Mouse (Mus musculus) neural tube, embryonic 15.5 days (tissue): ENCODE results near the gene Phldb2. TPM values are rescaled to one million over a fixed set of nuclear protein-coding genes. Genes with fewer than 3 reads are reported as not detected.
A peak's percentile ranks its signal among the peaks of the same experiment; 100 is the strongest.

ENCODE experiments used
- ATAC-seq: fragments of 200-750 bp; cut with Nextera tagmentation; 2 replicates; pipeline ENCODE4 v1.8.0; 2017; ENCODE audit warnings: mild to moderate bottlenecking, moderate TSS enrichment, moderate library complexity; ENCODE audit not compliant: low FRiP score
- H3K27ac ChIP-seq: fragments of 300-500 bp; sonication (generic); replicated peaks from 2 replicates; pipeline ENCODE4 v1.5.1; 2015; ENCODE audit warnings: mild to moderate bottlenecking, inconsistent platforms
- H3K27me3 ChIP-seq: fragments of 300-500 bp; sonication (generic); replicated peaks from 2 replicates; pipeline ENCODE4 v1.6.1; 2015; ENCODE audit warnings: inconsistent platforms
- H3K36me3 ChIP-seq: fragments of 300-500 bp; sonication (generic); 2 replicates; pipeline ENCODE4 v1.6.1; 2015; ENCODE audit warnings: inconsistent platforms
- H3K4me1 ChIP-seq: fragments of 300-500 bp; sonication (generic); 2 replicates; pipeline ENCODE4 v1.6.1; 2015; ENCODE audit warnings: inconsistent platforms
- H3K4me2 ChIP-seq: fragments of 300-500 bp; sonication (generic); 2 replicates; pipeline ENCODE4 v1.6.1; 2015; ENCODE audit warnings: inconsistent platforms, mild to moderate bottlenecking, moderate library complexity
- H3K4me3 ChIP-seq: fragments of 300-500 bp; sonication (generic); replicated peaks from 2 replicates; pipeline ENCODE4 v1.5.1; 2015; ENCODE audit warnings: mild to moderate bottlenecking, inconsistent platforms
- H3K9ac ChIP-seq: fragments of 300-500 bp; sonication (generic); replicated peaks from 2 replicates; pipeline ENCODE4 v1.6.1; 2015; ENCODE audit warnings: mild to moderate bottlenecking, inconsistent platforms
- H3K9me3 ChIP-seq: fragments of 300-500 bp; sonication (generic); replicated peaks from 2 replicates; pipeline ENCODE4 v1.6.1; 2016; ENCODE audit warnings: inconsistent platforms
- WGBS: fragments of 180-500 bp; shearing (Covaris S2); methylation state at CpG from one replicate; pipeline ENCODE4 v1.1.7; 2015; ENCODE audit warnings: mixed read lengths; 5-methylcytosine and 5-hydroxymethylcytosine counted together
- polyA plus RNA-seq: library from polyadenylated mRNA; unstranded; fragments of >200 nt; fragmentation: Nextera tagmentation; extraction: Ambion mirVana; gene quantifications from 2 replicates; pipeline ENCODE4 v1.2.1, GENCODE M21; 2015

Gene Phldb2
- polyA plus RNA-seq, 1 experiment from 2014 or later: 7.2 TPM

GRCm38 (mm10) chr16:45714489-45715150, 238.8 kb downstream of the Phldb2 start:
- 89% methylated on average over 5 of the region's 5 CpGs for WGBS
- H3K4me3 ChIP-seq: no peak overlapping the region
- H3K36me3 ChIP-seq: peaks cover 56% of the 10 kb centered on the region
- no peak overlapping the region for H3K9ac ChIP-seq
- no peak overlapping the region for H3K4me2 ChIP-seq
- no peaks in the 10 kb centered on the region for H3K9me3 ChIP-seq
- no peaks in the 10 kb centered on the region for H3K27me3 ChIP-seq
- H3K27ac ChIP-seq: no peak overlapping the region; the same call in 1 of the 2 replicates
- no peak for ATAC-seq
- H3K4me1 ChIP-seq: peaks cover 12% of the 10 kb centered on the region

DNA sequence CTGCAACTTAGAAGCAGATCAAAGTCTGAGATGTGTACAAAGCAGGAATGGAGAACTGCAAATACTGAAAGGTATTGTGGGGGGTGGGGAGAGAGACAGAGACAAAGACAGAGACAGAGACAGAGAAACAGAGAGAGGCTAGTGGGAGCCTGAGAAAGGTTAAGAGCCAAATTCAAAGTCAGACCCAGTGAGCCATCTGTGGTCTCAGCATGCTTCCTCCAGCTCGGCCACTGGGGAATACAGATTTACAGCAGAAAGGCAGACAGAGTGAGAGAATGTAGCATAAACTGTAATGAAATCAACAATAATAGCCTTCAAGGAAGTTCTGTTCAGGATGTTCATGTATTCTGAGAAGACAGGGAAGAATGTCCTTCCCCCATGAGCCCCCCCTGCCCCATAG, 239.5 kb downstream of the Phldb2 start:
- H3K27ac ChIP-seq: no peak overlapping the region
- H3K9me3 ChIP-seq: no peaks in the 10 kb centered on the region
- peaks cover 8% of the 10 kb centered on the region for H3K4me1 ChIP-seq
- peaks cover 50% of the 10 kb centered on the region for H3K36me3 ChIP-seq
- H3K4me2 ChIP-seq: no peak overlapping the region
- 43% methylated on average over 1 of the region's 1 CpGs for WGBS
- ATAC-seq: no peak
- H3K27me3 ChIP-seq: no peaks in the 10 kb centered on the region
- H3K4me3 ChIP-seq: no peak overlapping the region
- H3K9ac ChIP-seq: no peak overlapping the region

DNA sequence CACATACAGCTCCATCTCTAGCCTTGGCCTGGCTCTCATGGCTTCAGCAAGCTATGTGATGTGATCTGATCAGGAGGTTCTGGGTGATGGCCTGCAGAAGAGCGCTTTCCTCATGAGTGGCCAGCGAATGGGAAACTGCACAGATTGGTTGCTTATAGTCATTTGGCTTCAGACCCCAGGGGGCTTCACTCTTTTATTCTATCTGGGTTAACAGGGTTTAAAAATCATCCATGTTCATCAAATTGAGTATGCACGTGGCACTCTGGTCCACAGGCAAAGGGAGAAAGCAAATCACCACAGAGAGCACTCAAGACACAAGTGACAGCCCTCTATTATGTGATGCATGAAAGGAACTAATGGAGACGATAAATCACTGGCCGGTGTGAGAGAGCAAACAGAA, 240.1 kb downstream of the Phldb2 start:
- Histone ChIP-seq H3K36me3 (peaks cover 44% of the 10 kb centered on the region), H3K9ac (no peak overlapping the region), H3K27ac (no peak overlapping the region), H3K4me1 (peaks cover 8% of the 10 kb centered on the region), H3K4me3 (no peak overlapping the region), H3K4me2 (no peak overlapping the region), H3K9me3 (no peaks in the 10 kb centered on the region), H3K27me3 (no peaks in the 10 kb centered on the region)
- ATAC-seq: no peak
- WGBS: 39% methylated on average over 5 of the region's 5 CpGs

DNA sequence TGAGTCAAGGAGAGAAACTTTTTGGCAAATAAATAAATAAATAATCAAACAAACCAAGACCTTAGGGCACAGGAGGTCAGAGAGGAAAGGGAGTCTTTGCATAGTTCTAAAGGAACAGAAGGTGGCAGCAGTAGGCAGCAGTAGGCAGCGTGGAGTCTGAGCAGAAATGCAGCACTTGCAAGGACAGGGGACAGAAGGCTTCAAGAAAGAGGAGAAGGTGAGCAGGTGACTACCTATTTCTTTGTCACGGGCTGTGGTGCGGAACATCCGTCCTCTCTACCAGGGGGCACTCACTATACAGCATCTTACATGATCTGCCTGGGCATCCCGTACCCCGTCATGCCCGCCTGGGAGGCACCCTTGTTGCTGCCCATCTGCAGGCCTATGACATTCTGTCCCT, 242.1 kb downstream of the Phldb2 start:
- H3K9me3 ChIP-seq: no peaks in the 10 kb centered on the region
- peak; percentile 53 for ATAC-seq
- peaks cover 31% of the 10 kb centered on the region for H3K36me3 ChIP-seq
- 75% methylated on average over 7 of the region's 7 CpGs for WGBS
- H3K4me3 ChIP-seq: no peak overlapping the region
- peaks cover 8% of the 10 kb centered on the region for H3K4me1 ChIP-seq
- no peak overlapping the region for H3K4me2 ChIP-seq
- H3K27me3 ChIP-seq: no peaks in the 10 kb centered on the region
- H3K27ac ChIP-seq: no peak overlapping the region
- no peak overlapping the region for H3K9ac ChIP-seq

DNA sequence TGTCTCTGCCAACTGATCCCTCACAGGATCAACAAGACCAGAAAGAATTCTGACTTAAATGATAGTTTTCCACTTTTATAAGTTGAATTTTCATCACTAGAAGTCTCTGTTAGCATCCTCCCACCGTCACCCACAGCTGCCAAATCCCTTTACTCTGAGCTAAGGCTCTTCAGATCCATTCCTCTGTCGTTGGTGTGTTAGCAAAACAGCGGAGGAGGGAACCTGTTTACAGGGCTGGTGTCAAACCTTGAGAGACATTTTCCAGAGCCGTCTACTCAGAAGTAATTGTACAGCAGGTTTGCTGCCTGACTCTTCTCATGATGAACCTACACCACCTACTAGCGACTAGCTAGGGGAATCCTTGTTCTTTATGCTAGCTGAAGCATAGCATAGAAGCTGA, 254.1 kb downstream of the Phldb2 start:
- H3K27ac ChIP-seq: no peak overlapping the region
- no peak for ATAC-seq
- no peak overlapping the region for H3K4me3 ChIP-seq
- H3K9me3 ChIP-seq: no peaks in the 10 kb centered on the region
- peaks cover 8% of the 10 kb centered on the region for H3K4me1 ChIP-seq
- H3K36me3 ChIP-seq: no peaks in the 10 kb centered on the region
- no peak overlapping the region for H3K4me2 ChIP-seq
- no peaks in the 10 kb centered on the region for H3K27me3 ChIP-seq
- H3K9ac ChIP-seq: no peak overlapping the region
- 82% methylated on average over 5 of the region's 5 CpGs for WGBS

DNA sequence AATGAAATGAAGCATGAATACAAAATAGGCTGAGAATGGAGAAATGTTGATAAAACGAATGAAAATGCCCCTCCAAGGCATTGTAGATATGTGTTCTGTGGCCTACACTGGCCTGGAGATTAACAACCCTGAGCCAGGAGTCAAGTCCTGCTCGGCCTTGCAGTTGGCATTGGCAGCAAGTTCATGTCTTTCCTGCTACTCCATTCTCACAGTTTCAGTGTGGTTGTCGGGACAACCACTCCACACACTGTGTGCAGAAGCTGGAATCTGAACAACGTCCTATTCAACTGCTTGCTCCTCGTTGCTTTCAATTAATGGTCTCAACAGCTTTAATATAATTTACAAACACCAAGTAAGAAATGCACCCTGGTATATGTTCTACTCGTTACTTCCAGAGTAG, 255.4 kb downstream of the Phldb2 start:
- Histone ChIP-seq H3K4me1 (peaks cover 8% of the 10 kb centered on the region), H3K27ac (no peak overlapping the region), H3K9ac (no peak overlapping the region), H3K9me3 (no peaks in the 10 kb centered on the region), H3K4me3 (no peak overlapping the region), H3K27me3 (no peaks in the 10 kb centered on the region), H3K36me3 (no peaks in the 10 kb centered on the region), H3K4me2 (no peak overlapping the region)
- 43% methylated on average over 6 of the region's 6 CpGs for WGBS
- peak; percentile 67; the same call in 1 of the 2 replicates for ATAC-seq

Other genes with a start within 250 kb of the Phldb2 start
- gene Tagln3, start 229.0 kb downstream of the Phldb2 start, polyA plus RNA-seq: 451 and 532 TPM in 2 replicates
- gene Abhd10, start 210.6 kb downstream of the Phldb2 start, polyA plus RNA-seq: 38.7 and 41.1 TPM in 2 replicates
- 14.9 and 15.8 TPM in 2 replicates for gene Plcxd2, start 56.6 kb upstream of the Phldb2 start, polyA plus RNA-seq
- gene Cd96, start 166.7 kb upstream of the Phldb2 start, polyA plus RNA-seq: 0.13 and 2.1 TPM in 2 replicates
- 1.0 and 3.4 TPM in 2 replicates for gene Gm4737, start 201.5 kb upstream of the Phldb2 start, polyA plus RNA-seq